Mouse (Mus musculus) heart, embryonic 12.5 days (tissue): ENCODE data around the gene Mbnl2. TPM values are rescaled to one million over a fixed set of nuclear protein-coding genes. Genes with fewer than 3 reads are reported as not detected.

ENCODE experiments used
- ATAC-seq: fragments of 200-750 bp; cut with Nextera tagmentation; 2 replicates; pipeline ENCODE4 v1.8.0; 2017; ENCODE audit warnings: moderate TSS enrichment, moderate library complexity; ENCODE audit not compliant: insufficient number of reproducible peaks, low FRiP score
- H3K27ac ChIP-seq: fragments of 300-500 bp; sonication (generic); 2 replicates; pipeline ENCODE4 v1.5.1; 2016; ENCODE audit warnings: mild to moderate bottlenecking, moderate library complexity; ENCODE audit not compliant: poor library complexity, severe bottlenecking
- H3K27me3 ChIP-seq: fragments of 300-500 bp; sonication (generic); replicated peaks from 2 replicates; pipeline ENCODE4 v1.6.1; 2016; ENCODE audit warnings: mild to moderate bottlenecking, moderate library complexity
- H3K36me3 ChIP-seq: fragments of 300-500 bp; sonication (generic); 2 replicates; pipeline ENCODE4 v1.6.1; 2016; ENCODE audit warnings: mild to moderate bottlenecking, moderate library complexity
- H3K4me1 ChIP-seq: fragments of 300-500 bp; sonication (generic); replicated peaks from 2 replicates; pipeline ENCODE4 v1.6.1; 2016; ENCODE audit warnings: mild to moderate bottlenecking
- H3K4me2 ChIP-seq: fragments of 300-500 bp; sonication (generic); 2 replicates; pipeline ENCODE4 v1.6.1; 2016; ENCODE audit warnings: mild to moderate bottlenecking, moderate library complexity
- H3K4me3 ChIP-seq: fragments of 300-500 bp; sonication (generic); 2 replicates; pipeline ENCODE4 v1.5.1; 2016; ENCODE audit warnings: mild to moderate bottlenecking
- H3K9ac ChIP-seq: fragments of 300-500 bp; sonication (generic); 2 replicates; pipeline ENCODE4 v1.6.1; 2016; ENCODE audit warnings: mild to moderate bottlenecking, moderate library complexity
- H3K9me3 ChIP-seq: fragments of 300-500 bp; sonication (generic); replicated peaks from 2 replicates; pipeline ENCODE4 v1.6.1; 2016; ENCODE audit warnings: mild to moderate bottlenecking, moderate library complexity
- WGBS: fragments of 180-500 bp; shearing (Covaris S2); methylation state at CpG from one replicate; pipeline ENCODE4 v1.1.7; 2016; 5-methylcytosine and 5-hydroxymethylcytosine counted together
- polyA plus RNA-seq: library from polyadenylated mRNA; unstranded; fragments of >200 nt; fragmentation: Nextera tagmentation; extraction: Ambion mirVana; gene quantifications from 2 replicates; pipeline ENCODE4 v1.2.1, GENCODE M21; 2016

Mbnl2 gene
- polyA plus RNA-seq, 1 experiment from 2014 or later: 108 TPM

GRCm38 (mm10) chr14:120330881-120331514, 55.5 kb downstream of the Mbnl2 start:
- no peak overlapping the region for H3K4me3 ChIP-seq
- no peak overlapping the region; the same call in 1 of the 2 replicates for H3K9ac ChIP-seq
- H3K4me1 ChIP-seq: peaks cover 59% of the 10 kb centered on the region
- ATAC-seq: no peak
- H3K36me3 ChIP-seq: peaks cover 15% of the 10 kb centered on the region
- H3K4me2 ChIP-seq: no peak overlapping the region
- no peaks in the 10 kb centered on the region for H3K9me3 ChIP-seq
- WGBS: 83% methylated on average over 13 of the region's 13 CpGs
- H3K27me3 ChIP-seq: no peaks in the 10 kb centered on the region
- peak overlapping the region; percentile 25; the same call in 1 of the 2 replicates for H3K27ac ChIP-seq

- Histone ChIP-seq H3K4me2 (no peak overlapping the region), H3K9me3 (no peaks in the 10 kb centered on the region), H3K27ac (no peak overlapping the region), H3K27me3 (no peaks in the 10 kb centered on the region), H3K9ac (no peak overlapping the region), H3K4me1 (peaks cover 72% of the 10 kb centered on the region), H3K36me3 (peaks cover 6% of the 10 kb centered on the region; the same call in 1 of the 2 replicates), H3K4me3 (no peak overlapping the region)
- 69% methylated on average over 15 of the region's 15 CpGs for WGBS
- no peak for ATAC-seq
Measured at GRCm38 (mm10) chr14:120333465-120334243, 58.2 kb downstream of the Mbnl2 start.

GRCm38 (mm10) chr14:120335366-120335765, 59.9 kb downstream of the Mbnl2 start:
- WGBS: 84% methylated on average over 9 of the region's 9 CpGs
- ATAC-seq: no peak
- no peak overlapping the region for H3K27ac ChIP-seq
- H3K9ac ChIP-seq: no peak overlapping the region
- H3K27me3 ChIP-seq: no peaks in the 10 kb centered on the region
- peaks cover 6% of the 10 kb centered on the region; the same call in 1 of the 2 replicates for H3K36me3 ChIP-seq
- H3K4me1 ChIP-seq: peaks cover 72% of the 10 kb centered on the region
- H3K4me3 ChIP-seq: no peak overlapping the region
- H3K4me2 ChIP-seq: no peak overlapping the region
- H3K9me3 ChIP-seq: no peaks in the 10 kb centered on the region

GRCm38 (mm10) chr14:120335871-120336270, 60.4 kb downstream of the Mbnl2 start:
- Histone ChIP-seq H3K9me3 (no peaks in the 10 kb centered on the region), H3K27me3 (no peaks in the 10 kb centered on the region), H3K4me3 (no peak overlapping the region), H3K4me2 (peak overlapping the region; percentile 24; the same call in 1 of the 2 replicates), H3K27ac (peak overlapping the region; percentile 60; the same call in 1 of the 2 replicates), H3K4me1 (peaks cover 72% of the 10 kb centered on the region), H3K36me3 (peaks cover 2% of the 10 kb centered on the region; the same call in 1 of the 2 replicates), H3K9ac (no peak overlapping the region)
- ATAC-seq: no peak
- 71% methylated on average over 6 of the region's 6 CpGs for WGBS

- peak overlapping the region; percentile 28; the same call in 1 of the 2 replicates for H3K9ac ChIP-seq
- peak overlapping the region; percentile 24; the same call in 1 of the 2 replicates for H3K4me2 ChIP-seq
- no peaks in the 10 kb centered on the region for H3K36me3 ChIP-seq
- H3K27ac ChIP-seq: peak overlapping the region; percentile 60; the same call in 1 of the 2 replicates
- peaks cover 74% of the 10 kb centered on the region for H3K4me1 ChIP-seq
- H3K4me3 ChIP-seq: no peak overlapping the region
- no peaks in the 10 kb centered on the region for H3K27me3 ChIP-seq
- peak; percentile 84 for ATAC-seq
- H3K9me3 ChIP-seq: no peaks in the 10 kb centered on the region
- 23% methylated on average over 7 of the region's 7 CpGs for WGBS
Measured at GRCm38 (mm10) chr14:120336380-120336779, 60.9 kb downstream of the Mbnl2 start.

- Histone ChIP-seq H3K4me2 (no peak overlapping the region), H3K9me3 (no peaks in the 10 kb centered on the region), H3K27ac (peak overlapping the region; percentile 60; the same call in 1 of the 2 replicates), H3K4me1 (peaks cover 74% of the 10 kb centered on the region), H3K4me3 (no peak overlapping the region), H3K36me3 (no peaks in the 10 kb centered on the region), H3K9ac (peak overlapping the region; percentile 28; the same call in 1 of the 2 replicates), H3K27me3 (no peaks in the 10 kb centered on the region)
- WGBS: 63% methylated on average over 8 of the region's 8 CpGs
- ATAC-seq: no peak
Measured at GRCm38 (mm10) chr14:120336841-120337240, 61.4 kb downstream of the Mbnl2 start.

GRCm38 (mm10) chr14:120337731-120338462, 62.4 kb downstream of the Mbnl2 start:
- Histone ChIP-seq H3K9me3 (no peaks in the 10 kb centered on the region), H3K27me3 (no peaks in the 10 kb centered on the region), H3K4me3 (no peak overlapping the region), H3K4me2 (no peak overlapping the region), H3K4me1 (peaks cover 69% of the 10 kb centered on the region), H3K9ac (no peak overlapping the region), H3K36me3 (no peaks in the 10 kb centered on the region), H3K27ac (peak overlapping the region; percentile 8; the same call in 1 of the 2 replicates)
- 62% methylated on average over 7 of the region's 7 CpGs for WGBS
- ATAC-seq: no peak

GRCm38 (mm10) chr14:120338706-120339105, 63.2 kb downstream of the Mbnl2 start:
- H3K27ac ChIP-seq: no peak overlapping the region; the same call in 1 of the 2 replicates
- H3K9me3 ChIP-seq: no peaks in the 10 kb centered on the region
- H3K4me1 ChIP-seq: peaks cover 63% of the 10 kb centered on the region
- no peaks in the 10 kb centered on the region for H3K27me3 ChIP-seq
- H3K9ac ChIP-seq: no peak overlapping the region
- H3K4me2 ChIP-seq: no peak overlapping the region
- 65% methylated on average over 3 of the region's 3 CpGs for WGBS
- H3K4me3 ChIP-seq: no peak overlapping the region
- no peak for ATAC-seq
- 0 out of 2 replicates have a peak, but pooled peaks cover 3% of the 10 kb centered on the region for H3K36me3 ChIP-seq

- Histone ChIP-seq H3K27ac (no peak overlapping the region), H3K9me3 (peaks cover 6% of the 10 kb centered on the region; the same call in 1 of the 2 replicates), H3K36me3 (peaks cover 28% of the 10 kb centered on the region), H3K4me3 (no peak overlapping the region), H3K4me1 (peaks cover 33% of the 10 kb centered on the region), H3K4me2 (no peak overlapping the region), H3K9ac (no peak overlapping the region), H3K27me3 (no peaks in the 10 kb centered on the region)
- no peak for ATAC-seq
- 72% methylated on average over 6 of the region's 6 CpGs for WGBS
Measured at GRCm38 (mm10) chr14:120341912-120342311, 66.4 kb downstream of the Mbnl2 start.

- ATAC-seq: no peak
- Histone ChIP-seq H3K36me3 (peaks cover 30% of the 10 kb centered on the region), H3K4me3 (no peak overlapping the region), H3K27me3 (no peaks in the 10 kb centered on the region), H3K9me3 (peaks cover 8% of the 10 kb centered on the region; the same call in 1 of the 2 replicates), H3K27ac (no peak overlapping the region), H3K4me2 (no peak overlapping the region), H3K4me1 (peaks cover 29% of the 10 kb centered on the region), H3K9ac (no peak overlapping the region)
- WGBS: 77% methylated on average over 7 of the region's 7 CpGs
Measured at GRCm38 (mm10) chr14:120342321-120342720, 66.9 kb downstream of the Mbnl2 start.
